Mouse (Mus musculus) stomach, embryonic 14.5 days (tissue): ENCODE measurements around the gene Ttyh3. TPM values are rescaled to one million over a fixed set of nuclear protein-coding genes. Genes with fewer than 3 reads are reported as not detected.

Source experiments
- ATAC-seq: fragments of 200-750 bp; cut with Nextera tagmentation; 2 replicates; pipeline ENCODE4 v1.8.0; 2017; ENCODE audit warnings: low read depth, moderate TSS enrichment; ENCODE audit not compliant: insufficient number of reproducible peaks, insufficient read depth, low FRiP score
- H3K27ac ChIP-seq: fragments of 300-500 bp; sonication (generic); 2 replicates; pipeline ENCODE4 v1.5.1; 2014; ENCODE audit warnings: mild to moderate bottlenecking, low read length, moderate library complexity, mixed read lengths
- H3K27me3 ChIP-seq: fragments of 300-500 bp; sonication (generic); 2 replicates; pipeline ENCODE4 v1.6.1; 2014; ENCODE audit warnings: low read length, control low read depth, mixed read lengths; ENCODE audit not compliant: control insufficient read depth, insufficient read depth
- H3K36me3 ChIP-seq: fragments of 300-500 bp; sonication (generic); 2 replicates; pipeline ENCODE4 v1.6.1; 2014; ENCODE audit warnings: mild to moderate bottlenecking, control low read depth, low read length, moderate library complexity, mixed read lengths; ENCODE audit not compliant: control insufficient read depth, insufficient read depth
- H3K4me1 ChIP-seq: fragments of 300-500 bp; sonication (generic); 2 replicates; pipeline ENCODE4 v1.6.1; 2014; ENCODE audit warnings: low read length, control low read depth, mixed read lengths; ENCODE audit not compliant: control insufficient read depth, insufficient read depth
- H3K4me2 ChIP-seq: fragments of 300-500 bp; sonication (generic); replicated peaks from 2 replicates; pipeline ENCODE4 v1.6.1; 2014; ENCODE audit warnings: low read depth, low read length, control low read depth
- H3K4me3 ChIP-seq: fragments of 300-500 bp; sonication (generic); 2 replicates; pipeline ENCODE4 v1.5.1; 2014; ENCODE audit warnings: low read depth, low read length, control low read depth
- H3K9ac ChIP-seq: fragments of 300-500 bp; sonication (generic); replicated peaks from 2 replicates; pipeline ENCODE4 v1.6.1; 2014; ENCODE audit warnings: low read depth, mild to moderate bottlenecking, control low read depth, low read length, moderate library complexity, mixed read lengths
- H3K9me3 ChIP-seq: fragments of 300-500 bp; sonication (generic); 2 replicates; pipeline ENCODE4 v1.6.1; 2016; ENCODE audit warnings: low read depth, low read length, control low read depth; ENCODE audit not compliant: control insufficient read depth
- WGBS: fragments of 180-500 bp; shearing (Covaris S2); extraction: QIAGEN DNeasy Blood & Tissue Kit; methylation state at CpG from one replicate; pipeline ENCODE4 v1.1.7; 2014; 5-methylcytosine and 5-hydroxymethylcytosine counted together
- polyA plus RNA-seq: library from polyadenylated mRNA; unstranded; fragments of >200 nt; fragmentation: Nextera tagmentation; extraction: Ambion mirVana; gene quantifications from 2 replicates; pipeline ENCODE4 v1.2.1, GENCODE M21; 2014

Ttyh3 gene
- polyA plus RNA-seq, 1 experiment from 2014 or later, result 43.1 TPM

DNA sequence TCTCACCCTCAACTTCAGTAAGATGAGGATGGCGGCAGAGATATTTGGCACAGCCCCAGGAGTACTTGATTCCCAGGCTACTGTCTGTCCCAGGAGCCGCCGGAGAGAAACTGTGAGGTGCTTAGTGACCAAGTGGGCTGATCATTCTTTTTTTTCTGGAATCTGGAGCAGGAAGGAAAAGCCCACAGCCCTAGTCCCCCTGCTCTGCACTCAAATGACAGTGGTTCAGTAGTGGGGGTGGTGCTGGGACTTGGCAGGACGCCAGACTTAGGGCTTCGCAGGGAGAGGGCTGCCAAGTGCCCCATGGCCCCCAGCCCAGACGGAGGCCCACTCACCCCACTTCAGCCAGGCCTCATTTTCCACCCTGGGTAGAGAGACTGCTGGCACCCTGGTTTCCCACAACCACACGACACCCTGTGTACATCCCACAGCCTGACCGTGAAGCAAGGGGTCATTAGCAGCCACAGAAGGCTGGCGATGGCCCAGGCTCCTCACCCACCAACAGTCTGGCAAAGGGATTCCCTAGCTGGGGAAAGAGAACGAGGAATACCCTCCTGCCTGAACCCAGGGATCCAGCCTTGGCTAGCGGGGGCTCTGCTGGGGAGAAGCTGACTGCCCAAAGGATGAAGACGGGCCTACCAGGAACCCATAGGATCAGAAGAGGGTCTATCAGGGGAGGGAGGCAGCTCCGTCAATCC, 861 bp downstream of the Ttyh3 start:
- H3K4me1 ChIP-seq, result peaks cover 33% of the 10 kb centered on the region

GRCm38 (mm10) chr5:140647031-140647760, 1.6 kb downstream of the Ttyh3 start:
- Histone ChIP-seq H3K4me1 (peaks cover 34% of the 10 kb centered on the region), H3K9ac (peak overlapping the region; percentile 97), H3K36me3 (peaks cover 11% of the 10 kb centered on the region; the same call in 1 of the 2 replicates), H3K9me3 (no peaks in the 10 kb centered on the region), H3K4me2 (peak overlapping the region; percentile 71), H3K27ac (no peak overlapping the region), H3K4me3 (peak overlapping the region; percentile 99), H3K27me3 (no peaks in the 10 kb centered on the region)
- ATAC-seq, result no peak
- 53% methylated on average over 13 of the region's 13 CpGs for WGBS

More for the DNA sequence above, 861 bp downstream of the Ttyh3 start:
- Histone ChIP-seq H3K27me3 (no peaks in the 10 kb centered on the region), H3K9me3 (no peaks in the 10 kb centered on the region), H3K9ac (peak overlapping the region; percentile 97), H3K4me3 (peak overlapping the region; percentile 99), H3K4me2 (peak overlapping the region; percentile 71), H3K27ac (peak overlapping the region; percentile 87), H3K36me3 (peaks cover 11% of the 10 kb centered on the region; the same call in 1 of the 2 replicates)
- ATAC-seq, result 0 out of 2 replicates have a peak, but pooled peaks have one; percentile 1
- WGBS, result 2% methylated on average over 13 of the region's 13 CpGs

GRCm38 (mm10) chr5:140646171-140646570, 2.7 kb downstream of the Ttyh3 start:
- peaks cover 11% of the 10 kb centered on the region; the same call in 1 of the 2 replicates for H3K36me3 ChIP-seq
- WGBS, result 87% methylated on average over 6 of the region's 6 CpGs
- peak overlapping the region; percentile 71; the same call in 1 of the 2 replicates for H3K4me2 ChIP-seq
- no peak overlapping the region for H3K4me3 ChIP-seq
- no peak overlapping the region for H3K9ac ChIP-seq
- no peak for ATAC-seq
- H3K9me3 ChIP-seq, result no peaks in the 10 kb centered on the region
- no peaks in the 10 kb centered on the region for H3K27me3 ChIP-seq
- H3K27ac ChIP-seq, result no peak overlapping the region
- H3K4me1 ChIP-seq, result peaks cover 42% of the 10 kb centered on the region

- Histone ChIP-seq H3K27ac (no peak overlapping the region), H3K4me1 (peaks cover 44% of the 10 kb centered on the region), H3K9me3 (no peaks in the 10 kb centered on the region), H3K36me3 (peaks cover 11% of the 10 kb centered on the region; the same call in 1 of the 2 replicates), H3K9ac (no peak overlapping the region), H3K4me3 (no peak overlapping the region), H3K4me2 (no peak overlapping the region), H3K27me3 (no peaks in the 10 kb centered on the region)
- 89% methylated on average over 4 of the region's 4 CpGs for WGBS
- ATAC-seq, result no peak
Observed at GRCm38 (mm10) chr5:140645454-140645853, 3.4 kb downstream of the Ttyh3 start.

- H3K9me3 ChIP-seq, result no peaks in the 10 kb centered on the region
- ATAC-seq, result no peak
- 65% methylated on average over 13 of the region's 15 CpGs for WGBS
- no peak overlapping the region for H3K9ac ChIP-seq
- 0 out of 2 replicates have a peak overlapping the region, but pooled peaks have one; percentile 7 for H3K27ac ChIP-seq
- H3K27me3 ChIP-seq, result no peaks in the 10 kb centered on the region
- no peak overlapping the region for H3K4me3 ChIP-seq
- peaks cover 44% of the 10 kb centered on the region for H3K4me1 ChIP-seq
- H3K4me2 ChIP-seq, result no peak overlapping the region
- peaks cover 16% of the 10 kb centered on the region; the same call in 1 of the 2 replicates for H3K36me3 ChIP-seq
Observed at GRCm38 (mm10) chr5:140644702-140645201, 4.1 kb downstream of the Ttyh3 start.

GRCm38 (mm10) chr5:140644263-140644662, 4.6 kb downstream of the Ttyh3 start:
- no peaks in the 10 kb centered on the region for H3K27me3 ChIP-seq
- no peak for ATAC-seq
- peaks cover 40% of the 10 kb centered on the region for H3K4me1 ChIP-seq
- H3K36me3 ChIP-seq, result peaks cover 18% of the 10 kb centered on the region; the same call in 1 of the 2 replicates
- 90% methylated on average over 6 of the region's 6 CpGs for WGBS
- no peak overlapping the region for H3K4me2 ChIP-seq
- H3K9me3 ChIP-seq, result no peaks in the 10 kb centered on the region
- H3K9ac ChIP-seq, result no peak overlapping the region
- no peak overlapping the region for H3K4me3 ChIP-seq
- no peak overlapping the region for H3K27ac ChIP-seq

GRCm38 (mm10) chr5:140642076-140642475, 6.8 kb downstream of the Ttyh3 start:
- H3K4me1 ChIP-seq, result peaks cover 37% of the 10 kb centered on the region
- no peak overlapping the region for H3K4me3 ChIP-seq
- H3K27me3 ChIP-seq, result no peaks in the 10 kb centered on the region
- H3K9ac ChIP-seq, result no peak overlapping the region
- H3K4me2 ChIP-seq, result no peak overlapping the region
- WGBS, result 62% methylated on average over 3 of the region's 3 CpGs
- H3K27ac ChIP-seq, result 0 out of 2 replicates have a peak overlapping the region, but pooled peaks have one; percentile 45
- no peaks in the 10 kb centered on the region for H3K9me3 ChIP-seq
- peaks cover 28% of the 10 kb centered on the region; the same call in 1 of the 2 replicates for H3K36me3 ChIP-seq
- no peak for ATAC-seq

DNA sequence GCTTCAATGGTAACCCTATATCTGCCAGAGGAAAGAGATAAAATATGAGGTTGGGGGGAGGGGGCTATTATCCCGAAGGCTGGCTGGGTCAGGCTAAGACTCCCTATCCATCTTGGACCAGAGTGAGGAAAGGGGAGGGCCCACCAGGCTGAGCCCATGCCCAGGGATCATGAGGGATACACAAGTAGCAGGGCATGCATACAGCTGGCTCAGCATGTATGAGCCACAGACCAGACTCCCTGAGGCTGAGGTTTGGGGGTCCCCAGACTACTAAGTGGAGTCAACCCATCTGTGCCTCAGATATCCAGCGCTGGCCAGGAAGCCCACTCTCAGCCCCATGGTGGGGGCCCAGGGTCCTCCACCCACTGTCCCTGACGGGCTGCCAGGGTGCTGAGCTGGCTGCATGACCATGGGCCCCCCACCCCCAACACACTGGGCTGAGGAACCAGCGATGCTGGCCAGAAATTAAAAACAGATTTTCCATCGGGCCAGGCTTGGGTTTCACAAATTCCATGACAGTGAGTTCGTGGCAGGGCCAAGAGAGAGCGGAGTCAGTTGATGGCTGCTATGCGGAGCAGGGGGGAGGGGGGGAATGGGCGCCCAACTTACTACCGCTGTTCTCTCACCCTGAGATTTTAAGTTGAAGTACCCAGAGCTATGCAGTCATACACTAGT, 7.4 kb downstream of the Ttyh3 start:
- Histone ChIP-seq H3K27ac (peak overlapping the region; percentile 58; the same call in 1 of the 2 replicates), H3K9me3 (no peaks in the 10 kb centered on the region), H3K9ac (no peak overlapping the region), H3K4me2 (no peak overlapping the region), H3K27me3 (no peaks in the 10 kb centered on the region), H3K4me1 (peaks cover 30% of the 10 kb centered on the region), H3K4me3 (no peak overlapping the region), H3K36me3 (peaks cover 28% of the 10 kb centered on the region; the same call in 1 of the 2 replicates)
- WGBS, result 45% methylated on average over 10 of the region's 10 CpGs
- ATAC-seq, result peak; percentile 30; the same call in 1 of the 2 replicates
